Mouse (Mus musculus) mesoderm, embryonic 11.5 days (tissue): ENCODE data around the gene Nexn.

Experiments used
- DNase-seq: peaks from one replicate; pipeline ENCODE4 v3.0.0-alpha.2; 2012; ENCODE audit warnings: low read depth, low spot score

Gene Nexn

DNA sequence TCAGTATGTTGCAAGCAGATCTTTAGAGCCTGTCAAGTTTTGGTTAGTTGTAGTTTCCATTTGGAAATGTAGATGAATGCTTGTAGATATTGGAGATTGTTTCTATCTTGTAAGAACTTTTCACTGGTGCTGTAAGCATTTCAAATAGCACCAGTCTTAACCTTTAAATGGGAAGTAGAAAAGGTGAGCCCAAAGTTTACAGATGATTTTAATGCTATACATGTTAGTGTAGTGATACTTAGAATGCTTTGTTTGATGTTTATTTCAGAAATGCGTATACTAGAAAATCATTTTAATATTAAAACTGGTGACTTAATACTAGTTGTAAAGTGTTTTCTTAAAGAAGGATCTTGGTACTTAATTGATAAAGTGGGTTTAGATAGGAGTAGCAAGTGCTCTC, 30.3 kb downstream of the Nexn start:
- no peak for DNase-seq

DNA sequence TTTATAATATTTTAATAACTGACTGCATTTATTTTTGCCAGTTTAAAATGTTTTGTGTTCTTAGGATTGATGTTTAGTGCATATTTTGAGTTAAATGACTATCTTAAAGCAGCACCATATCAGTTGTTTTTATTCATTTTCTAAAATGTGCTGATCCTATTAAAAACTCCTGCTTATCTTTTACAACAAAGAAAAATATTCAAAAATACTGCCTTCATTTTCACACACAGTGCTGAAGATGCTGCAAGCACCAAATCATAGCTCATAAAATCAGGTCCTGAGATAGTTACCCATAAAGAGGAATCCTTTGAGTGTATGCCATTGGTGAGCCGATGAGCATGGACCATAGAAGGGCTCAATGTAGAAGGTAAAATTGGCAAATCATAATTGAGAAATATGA, 30.9 kb downstream of the Nexn start:
- DNase-seq: no peak

DNA sequence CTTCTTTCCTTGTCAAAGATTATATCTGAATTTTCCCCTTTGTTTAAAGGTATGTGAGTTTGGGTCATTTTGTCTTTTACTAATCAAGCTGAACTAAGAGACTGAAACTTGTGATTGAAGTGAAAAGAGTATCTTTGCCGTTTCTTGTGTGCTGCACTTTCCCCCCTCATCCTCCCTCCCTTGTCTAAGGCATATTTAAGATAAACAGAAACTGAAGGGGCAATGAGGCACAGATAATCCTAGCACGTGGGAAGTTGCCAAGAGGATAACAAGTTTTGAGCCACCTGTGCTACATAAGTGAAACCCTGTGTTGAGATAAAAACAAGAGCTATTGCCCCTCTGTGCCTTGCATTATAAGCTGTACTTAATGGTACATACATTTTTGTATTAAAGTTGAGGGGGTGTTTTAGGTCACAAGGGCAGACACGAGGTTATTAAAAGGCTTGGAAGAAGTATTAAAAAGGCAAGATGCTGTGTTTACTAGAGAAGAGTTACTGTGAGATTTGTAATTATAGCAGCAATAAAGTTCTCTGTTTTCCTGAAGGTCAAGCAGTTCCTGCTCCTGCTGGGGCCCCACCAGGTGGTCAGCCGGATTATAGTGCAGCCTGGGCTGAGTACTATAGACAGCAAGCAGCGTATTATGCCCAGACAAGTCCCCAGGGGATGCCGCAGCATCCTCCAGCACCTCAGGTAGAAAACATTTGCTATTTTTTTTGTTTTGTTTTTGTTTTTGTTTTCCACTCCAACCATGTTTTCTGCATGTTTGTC, 34.6 kb downstream of the Nexn start:
- DNase-seq: no peak

DNA sequence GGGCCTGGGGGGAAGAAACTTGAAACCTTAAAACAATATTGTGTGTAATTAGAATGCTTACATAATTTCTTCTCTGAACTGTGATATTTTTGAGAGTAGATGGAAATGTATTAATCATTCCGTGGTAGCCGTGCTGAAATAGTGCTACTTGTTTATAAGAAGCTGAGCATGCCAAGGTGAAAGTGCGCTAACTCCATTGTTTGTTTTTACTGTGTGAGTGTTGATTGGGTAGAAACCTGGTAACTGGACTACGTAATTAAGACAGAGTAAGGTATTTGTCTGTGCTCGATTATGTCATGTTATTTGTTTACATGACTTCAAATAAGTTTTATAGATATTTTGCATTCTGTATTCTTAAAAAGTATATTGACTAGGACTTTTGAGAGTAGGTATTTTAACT, 36.9 kb downstream of the Nexn start:
- no peak for DNase-seq

DNA sequence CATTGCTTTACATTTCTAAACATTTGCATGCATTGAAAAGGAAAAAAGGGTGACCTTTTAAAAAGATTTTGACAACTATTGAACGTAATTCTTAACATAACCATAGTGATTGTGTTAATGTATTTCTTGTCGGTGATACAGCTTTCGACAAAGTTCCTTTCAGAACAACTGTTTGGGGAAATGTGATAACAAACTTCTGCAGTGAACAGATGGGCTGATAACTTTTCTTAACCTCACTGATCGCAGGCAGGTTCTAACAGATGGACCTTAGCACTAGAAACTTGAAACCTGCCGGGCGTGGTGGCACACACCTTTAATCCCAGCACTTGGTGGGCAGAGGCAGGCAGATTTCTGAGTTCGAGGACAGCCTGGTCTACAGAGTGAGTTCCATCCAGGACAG, 37.3 kb downstream of the Nexn start:
- DNase-seq: no peak

DNA sequence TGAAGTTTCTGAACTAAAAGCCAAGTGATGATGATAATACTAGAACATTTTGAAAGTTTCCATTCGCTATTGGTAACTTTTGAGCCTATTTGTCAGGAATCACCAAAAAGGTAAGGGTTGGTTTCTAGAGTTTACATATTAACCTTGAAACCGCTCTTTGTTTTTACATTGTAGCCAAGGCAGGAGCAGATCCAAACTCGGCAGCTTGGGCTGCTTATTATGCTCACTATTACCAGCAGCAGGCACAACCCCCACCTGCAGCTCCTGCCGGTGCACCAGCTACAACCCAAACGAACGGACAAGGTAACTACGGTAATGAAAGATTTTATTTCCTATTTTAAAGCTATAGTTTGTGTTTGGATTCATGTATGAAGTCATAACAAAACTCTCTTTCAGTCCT, 40.2 kb downstream of the Nexn start:
- DNase-seq: no peak

DNA sequence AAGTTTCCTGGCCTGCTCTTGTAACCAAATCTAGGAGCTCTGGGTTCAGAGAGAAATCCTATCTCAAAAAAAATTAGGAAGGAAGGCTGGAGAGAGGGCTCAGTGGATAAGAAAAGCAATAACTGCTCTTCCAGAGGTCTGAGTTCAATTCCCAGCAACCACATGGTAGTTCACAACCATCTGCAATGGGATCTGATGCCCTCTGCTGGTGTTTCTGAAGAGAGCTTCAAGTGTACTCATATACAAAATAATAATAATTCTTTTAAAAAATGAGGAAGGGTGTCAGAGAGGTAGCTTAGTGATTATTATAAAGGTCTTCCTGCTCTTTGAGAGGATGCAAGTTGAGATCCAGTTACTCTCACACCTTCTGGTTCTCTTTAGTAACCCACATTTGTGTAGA, 41.2 kb downstream of the Nexn start:
- no peak for DNase-seq

DNA sequence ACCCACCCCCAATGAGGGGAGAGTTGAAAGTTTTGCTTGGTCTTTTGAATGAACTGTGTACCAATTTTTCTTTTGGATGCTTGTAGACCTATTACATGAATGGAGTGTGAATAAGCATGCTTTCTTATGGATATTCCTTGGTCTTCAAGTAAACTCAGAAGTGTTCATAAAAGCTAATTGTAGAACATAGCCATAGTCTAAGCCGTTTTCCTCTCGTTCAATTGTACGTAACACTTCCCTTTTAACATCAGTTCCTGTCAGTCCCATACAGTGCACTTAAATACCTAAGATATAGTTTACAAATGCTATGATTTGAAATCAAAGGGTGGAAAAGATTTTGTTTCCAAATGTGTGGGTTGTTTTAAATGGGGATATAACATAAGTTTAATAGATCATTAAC, 52.7 kb downstream of the Nexn start:
- DNase-seq: no peak

DNA sequence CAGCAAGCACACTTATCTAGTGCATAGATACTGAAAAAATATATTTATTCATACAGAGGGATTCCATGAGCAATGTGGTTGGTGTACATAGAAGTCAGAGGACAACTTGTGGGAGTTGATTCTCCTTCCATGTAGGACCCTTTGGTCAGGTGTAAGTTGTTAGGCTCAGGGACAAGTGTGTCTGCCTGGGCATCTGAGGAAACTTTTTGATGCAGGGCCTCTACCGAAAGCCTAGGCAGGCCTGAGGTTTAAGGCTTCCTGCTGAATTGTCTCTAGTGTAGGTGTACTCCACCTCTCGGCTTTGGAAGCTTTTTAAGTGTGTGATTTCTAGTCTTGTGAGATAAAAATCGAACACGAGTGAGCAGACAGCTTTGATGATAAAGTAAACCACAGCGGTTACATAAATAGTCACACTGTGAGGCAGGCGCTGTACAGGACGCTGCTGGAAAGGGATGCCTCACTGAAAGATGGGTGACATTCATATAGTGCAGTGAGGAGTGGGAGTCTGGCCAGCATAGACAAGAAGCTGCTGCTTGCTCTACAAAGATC, 54.3 kb downstream of the Nexn start:
- DNase-seq: no peak

DNA sequence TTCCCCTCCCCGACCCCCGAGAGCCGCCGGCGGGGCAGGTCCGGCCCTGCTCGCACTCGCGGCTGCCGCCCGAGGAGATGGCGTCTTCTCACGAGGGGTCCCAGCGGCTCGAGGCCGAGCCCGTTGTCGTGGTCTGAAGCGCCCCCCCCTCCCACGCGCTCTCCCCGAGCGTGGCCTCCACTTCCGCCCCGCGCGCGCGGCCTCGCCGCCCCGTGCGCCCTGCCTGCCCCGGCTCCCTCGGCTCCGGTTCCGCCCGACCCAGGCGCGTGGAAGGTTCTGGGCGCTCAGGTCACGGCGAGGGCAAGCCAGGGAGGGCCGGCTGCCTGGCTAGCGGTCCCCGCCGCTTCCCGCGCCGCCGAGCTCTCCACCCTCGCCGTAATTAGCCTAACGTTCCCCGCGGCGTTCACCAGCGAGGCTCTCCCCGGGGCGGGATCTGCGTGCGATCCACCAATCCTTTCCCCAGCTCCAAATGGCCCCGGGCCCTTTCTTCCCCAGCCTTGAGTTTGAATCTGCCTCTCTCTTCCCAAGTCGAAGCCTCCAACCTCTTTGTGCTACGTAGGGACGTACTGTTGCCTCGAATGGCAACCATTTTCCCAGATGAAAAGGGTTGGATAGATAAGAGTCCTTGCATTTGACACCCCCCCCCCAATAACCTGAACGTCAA, 55.3 kb downstream of the Nexn start:
- peak; percentile 74 for DNase-seq

DNA sequence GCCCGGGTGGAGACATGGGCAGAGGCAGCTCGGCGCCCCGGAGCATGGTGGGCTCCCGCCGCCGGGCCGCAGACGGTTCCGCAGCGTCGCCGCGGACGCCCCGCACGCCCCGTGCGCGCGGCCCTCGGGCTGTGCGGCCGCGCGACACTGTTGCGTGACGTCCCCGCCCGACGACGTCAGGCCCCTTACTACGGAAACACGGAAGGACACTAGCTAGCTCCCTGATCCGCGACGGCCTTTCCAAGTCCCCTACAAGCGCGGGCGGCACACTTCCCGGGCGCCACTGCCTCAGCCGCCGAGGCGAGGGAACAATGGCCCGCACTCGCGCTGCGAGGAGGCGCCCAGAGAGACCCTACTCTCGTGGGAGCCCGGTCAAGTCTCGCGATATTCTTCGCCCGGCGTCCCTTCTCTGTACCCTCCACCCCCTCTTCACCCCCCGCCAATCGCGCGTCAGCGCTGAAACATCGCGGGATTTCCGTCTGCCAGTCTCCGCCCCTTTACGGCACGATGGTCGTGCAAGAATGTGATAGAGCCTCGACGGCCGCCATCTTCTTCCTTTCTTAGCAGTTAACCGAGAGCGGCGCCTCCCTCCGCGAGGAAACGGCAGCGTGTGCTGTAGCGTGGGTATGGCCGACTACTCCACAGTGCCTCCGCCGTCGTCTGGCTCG, 56.0 kb downstream of the Nexn start, which contains the start of the genes Dnajb4 and Fubp1:
Gene Dnajb4 (minus strand): TSS at position 336 of the 668 bp plus-strand sequence.
Gene Fubp1 (plus strand): TSS at position 456 of the 668 bp plus-strand sequence.
- peak; percentile 100 for DNase-seq

DNA sequence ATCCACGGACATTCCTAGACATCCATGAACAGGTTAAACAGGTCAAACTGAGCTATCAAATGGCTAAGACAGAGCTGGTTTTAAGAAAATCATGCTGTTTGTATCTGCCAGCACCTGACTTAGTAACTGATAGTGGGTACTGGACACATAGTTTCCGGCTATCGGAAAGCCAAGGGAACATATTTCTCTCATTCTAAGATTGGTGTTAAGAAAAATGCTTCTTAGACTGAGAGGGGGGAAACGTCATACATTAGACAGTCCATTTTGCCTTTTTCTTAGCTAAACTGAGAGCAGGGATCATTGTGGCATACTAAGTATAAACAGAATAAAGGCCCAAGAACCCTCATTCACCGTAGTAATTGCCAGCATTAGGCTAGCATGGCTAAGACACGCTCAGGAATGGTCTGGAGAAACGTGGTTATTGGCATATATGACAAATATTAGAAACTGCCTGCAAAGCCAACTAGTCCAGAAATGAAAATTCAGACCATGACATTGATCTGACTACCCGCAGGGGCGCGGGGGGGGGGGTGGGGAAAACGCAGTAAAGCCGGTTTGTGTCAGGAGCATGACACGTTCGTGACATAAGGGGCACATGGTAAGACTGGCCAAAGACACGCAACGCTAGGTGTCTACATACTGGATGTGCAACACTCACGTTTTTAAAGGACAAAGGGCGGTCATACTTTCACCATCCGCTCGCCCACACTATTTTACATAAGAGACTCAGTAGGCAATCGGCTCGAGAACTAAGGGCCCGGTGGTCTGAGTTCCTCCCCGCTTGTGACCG, 56.8 kb downstream of the Nexn start:
- peak; percentile 72 for DNase-seq

DNA sequence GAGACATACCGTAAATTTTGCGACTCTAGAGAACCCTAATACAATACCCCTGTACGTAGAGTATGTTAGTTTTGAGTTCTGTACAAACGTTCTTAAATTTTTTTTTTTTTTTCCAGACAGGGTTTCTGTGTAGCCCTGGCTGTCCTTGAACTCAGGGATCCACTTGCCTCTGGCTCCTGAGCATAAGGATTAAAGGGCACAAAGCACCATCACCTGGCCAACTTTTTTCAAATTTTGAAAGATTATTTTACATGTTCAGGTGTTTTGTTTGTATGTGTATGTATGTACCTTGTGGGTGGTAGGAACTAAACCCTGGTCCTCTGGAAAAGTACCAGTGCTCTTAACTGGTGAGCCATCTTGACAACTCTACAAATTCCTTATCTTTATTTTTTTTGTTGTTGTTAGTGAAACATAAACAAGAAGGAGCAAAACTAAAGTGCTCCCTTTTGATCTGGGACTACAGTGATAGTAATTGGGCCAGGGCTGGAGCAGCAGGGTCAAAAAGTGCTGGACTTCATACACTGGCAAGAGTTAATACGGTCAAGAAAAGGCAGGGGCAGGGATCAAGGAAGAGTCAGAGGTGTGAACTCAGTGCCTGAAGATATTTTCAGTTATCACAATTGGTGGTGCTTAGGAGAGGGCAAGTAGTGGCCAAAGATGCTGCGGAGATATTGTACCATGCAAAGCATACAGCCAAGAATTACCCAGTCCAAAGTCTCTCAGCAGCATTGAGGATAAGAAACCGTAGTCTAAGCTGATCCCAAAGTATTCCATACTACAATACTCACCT, 57.9 kb downstream of the Nexn start:
- no peak for DNase-seq

DNA sequence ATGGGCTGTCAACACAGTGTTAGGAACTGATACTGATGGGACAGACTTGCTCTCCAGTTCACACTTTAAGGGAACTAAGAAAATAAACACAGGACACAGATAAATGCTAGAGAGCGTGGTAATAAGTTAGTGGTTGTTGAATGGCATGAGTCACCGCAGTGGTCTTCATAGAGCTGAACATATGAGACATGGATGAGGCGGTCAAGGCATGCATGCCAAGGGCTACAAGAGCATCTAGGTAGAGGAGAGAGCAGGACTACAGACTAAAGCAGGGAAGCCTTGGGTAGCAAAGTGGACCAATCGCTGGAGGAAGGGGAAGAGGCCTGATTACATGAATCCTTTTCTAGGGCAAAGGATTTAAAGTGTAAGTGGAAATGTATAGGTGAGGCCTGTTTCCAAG, 59.0 kb downstream of the Nexn start:
- no peak for DNase-seq

DNA sequence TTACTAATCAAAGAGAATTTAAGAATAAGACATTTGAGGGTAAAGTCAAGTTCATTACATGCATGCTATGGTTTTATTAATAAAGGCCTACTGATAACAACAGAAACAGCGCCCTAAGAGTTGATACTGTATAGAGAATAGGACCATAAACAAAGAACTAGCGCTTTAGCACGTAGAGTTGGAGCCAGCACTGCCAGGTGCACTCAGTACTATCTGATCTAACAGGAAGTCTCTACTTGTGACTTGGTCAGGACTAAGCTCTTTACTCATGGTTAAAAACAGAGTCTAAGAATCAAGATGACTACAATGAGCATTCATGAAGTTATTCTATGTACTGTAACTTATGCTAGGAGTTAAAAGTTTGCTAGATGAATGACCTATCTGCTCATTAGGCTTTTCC, 61.6 kb downstream of the Nexn start:
- DNase-seq: no peak

DNA sequence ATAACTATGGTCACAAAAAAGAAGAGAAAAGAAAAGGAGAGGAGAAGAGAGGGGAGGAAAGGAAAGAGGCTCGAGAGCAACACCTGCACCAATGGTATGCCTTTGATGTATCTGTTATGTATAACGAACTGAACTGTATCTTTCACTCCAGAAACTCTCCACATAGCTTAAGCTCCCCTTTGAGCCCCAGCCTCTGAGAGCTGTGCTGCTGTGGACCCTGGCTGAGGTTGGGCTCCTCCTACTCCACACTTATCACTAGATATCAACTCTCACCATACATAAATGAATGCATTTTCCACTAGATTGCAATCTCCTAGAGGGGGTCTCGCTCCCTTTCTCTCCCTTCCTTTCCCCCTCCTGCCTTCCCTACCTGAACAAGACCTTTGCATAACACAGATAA, 62.2 kb downstream of the Nexn start:
- no peak for DNase-seq

DNA sequence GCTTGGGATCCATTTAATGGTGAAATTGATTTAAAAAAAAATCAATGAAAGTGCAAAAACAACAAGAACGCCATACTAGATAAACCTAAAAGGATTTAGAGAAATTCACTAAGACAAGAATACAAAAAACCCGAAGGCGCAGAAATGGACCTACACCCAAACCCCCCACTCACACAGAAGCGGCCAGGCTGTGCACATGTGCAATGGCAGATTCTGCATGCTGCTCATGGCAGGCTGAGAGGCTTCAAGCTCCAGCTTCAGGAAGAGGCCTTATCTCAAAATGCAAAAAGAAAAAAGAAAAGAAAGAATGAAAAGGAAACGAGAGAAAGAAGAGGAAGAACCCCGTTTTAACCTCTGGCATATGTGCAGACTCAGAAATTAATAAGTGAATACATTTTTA, 62.7 kb downstream of the Nexn start:
- no peak for DNase-seq

DNA sequence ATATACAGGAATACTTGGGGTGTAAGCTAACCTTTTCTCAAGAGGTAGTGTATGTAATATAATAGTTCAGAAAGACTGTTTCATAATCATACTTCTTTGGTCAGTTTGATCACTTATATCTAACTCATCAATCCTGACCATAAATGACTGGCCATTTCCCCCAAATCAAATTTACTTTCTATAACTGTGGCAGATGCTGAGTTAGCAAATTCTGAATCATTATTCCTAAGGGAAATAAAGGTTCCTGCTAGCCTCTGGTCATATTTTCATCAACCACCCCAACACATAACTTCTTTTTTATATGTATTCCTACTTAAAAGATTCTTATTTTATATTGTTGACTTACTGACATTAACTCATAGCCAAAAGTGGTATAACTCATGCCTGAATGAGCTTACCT, 63.2 kb downstream of the Nexn start:
- DNase-seq: no peak

DNA sequence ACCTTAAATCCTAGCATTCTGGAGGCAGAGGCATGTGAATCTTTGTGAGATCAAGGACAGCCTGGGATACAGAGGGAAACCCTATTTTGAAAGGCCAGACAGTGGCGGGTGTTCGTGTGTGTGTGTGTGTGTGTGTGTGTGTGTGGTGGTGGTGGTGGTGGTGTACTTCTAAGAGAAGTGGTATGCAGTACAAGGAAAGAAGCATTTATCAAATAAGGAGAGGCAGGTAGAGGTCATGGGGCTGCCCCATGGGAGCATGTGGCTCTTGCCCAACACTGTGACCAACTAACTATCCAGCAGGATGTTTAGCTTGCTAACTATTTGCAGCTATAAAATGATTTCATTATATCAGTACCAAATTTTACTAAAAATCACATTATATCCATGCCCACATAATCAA, 64.5 kb downstream of the Nexn start:
- DNase-seq: no peak

DNA sequence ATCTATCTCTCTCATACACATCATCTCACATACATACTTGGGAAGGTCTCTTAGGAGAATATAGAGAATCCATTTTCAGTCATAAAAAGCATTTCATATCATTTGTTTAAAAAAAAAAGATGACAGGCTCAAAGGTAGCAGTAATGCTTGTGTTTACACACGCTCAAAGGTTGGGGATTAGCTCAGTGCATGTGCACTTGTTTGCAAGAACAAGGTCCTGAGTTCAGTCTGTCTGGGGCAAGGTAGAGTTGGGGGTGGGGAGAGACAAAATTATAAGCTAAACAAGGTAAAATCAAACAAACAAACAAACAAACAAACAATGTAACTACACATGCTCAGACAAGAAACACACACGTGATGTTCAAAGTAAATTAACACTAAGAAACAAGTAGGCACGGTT, 65.0 kb downstream of the Nexn start:
- no peak for DNase-seq

DNA sequence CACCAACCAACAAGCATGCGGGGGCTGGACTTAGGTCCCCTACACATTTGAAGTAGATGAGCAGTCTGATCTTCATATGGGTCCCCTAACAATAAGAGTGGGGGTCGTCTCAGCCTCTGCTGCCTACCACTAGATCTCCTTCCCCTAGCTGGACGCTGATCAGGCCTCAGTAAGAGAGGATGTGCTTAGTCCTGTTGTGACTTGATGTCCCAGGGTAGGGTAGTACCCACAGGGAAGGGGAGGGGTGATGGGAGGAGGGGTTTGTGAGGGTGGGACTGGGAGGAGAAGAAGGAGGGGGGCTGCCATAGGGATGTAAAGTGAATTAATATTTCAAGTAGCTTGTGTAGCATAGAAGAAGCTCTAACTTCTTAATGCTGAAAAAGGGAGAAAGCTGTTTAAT, 67.0 kb downstream of the Nexn start:
- no peak for DNase-seq
